Mouse (Mus musculus) ES-E14 (cell line): ENCODE measurements around the gene Klhl22. TPM values are rescaled to one million over a fixed set of nuclear protein-coding genes. Genes with fewer than 3 reads are reported as not detected.

ENCODE experiments used
- DNase-seq: peaks from one replicate; pipeline ENCODE4 v3.0.0-alpha.2; 2013; ENCODE audit warnings: low read depth, low spot score
- H3K27ac ChIP-seq: 2 replicates; pipeline ENCODE4 v1.5.1; 2012; ENCODE audit warnings: low read depth, mild to moderate bottlenecking, low read length, moderate library complexity, mixed read lengths; ENCODE audit not compliant: poor library complexity, insufficient read depth, severe bottlenecking
- H3K36me3 ChIP-seq: 2 replicates; pipeline ENCODE4 v1.6.1; 2012; ENCODE audit warnings: mild to moderate bottlenecking, low read length, moderate library complexity, mixed read lengths; ENCODE audit not compliant: control insufficient read depth, poor library complexity, insufficient read depth, severe bottlenecking
- H3K4me1 ChIP-seq, 2 experiments: fragments of 150-350 bp in 1 of 2; sonication (generic) in 1 of 2; 2 replicates each; pipeline ENCODE4 v1.6.1; 2012; ENCODE audit warnings: low read length in 2 of 2, mild to moderate bottlenecking in 1 of 2, mixed read lengths in 1 of 2; ENCODE audit not compliant: control insufficient read depth in 2 of 2, insufficient read depth in 2 of 2, poor library complexity in 1 of 2
- H3K4me3 ChIP-seq, 2 experiments: fragments of 150-350 bp in 1 of 2; sonication (generic) in 1 of 2; 2 replicates each; pipeline ENCODE4 v1.5.1; 2012; ENCODE audit warnings: low read length in 2 of 2, low read depth in 1 of 2, mild to moderate bottlenecking in 1 of 2, mixed read lengths in 1 of 2; ENCODE audit not compliant: insufficient read depth in 1 of 2, poor library complexity in 1 of 2, severe bottlenecking in 1 of 2
- H3K9ac ChIP-seq: 2 replicates; pipeline ENCODE4 v1.6.1; 2012; ENCODE audit warnings: low read depth, mild to moderate bottlenecking, low read length, mixed read lengths; ENCODE audit not compliant: poor library complexity, insufficient read depth, severe bottlenecking
- H3K9me3 ChIP-seq: fragments of 150-350 bp; sonication (generic); 2 replicates; pipeline ENCODE4 v1.6.1; 2012; ENCODE audit warnings: low read depth, mild to moderate bottlenecking, low read length; ENCODE audit not compliant: control insufficient read depth, insufficient read depth
- CHD2 ChIP-seq: IDR thresholded peaks from 2 replicates; pipeline ENCODE4 v1.6.1; 2014; ENCODE audit warnings: mild to moderate bottlenecking, low read depth, low read length, inconsistent platforms
- HCFC1 ChIP-seq: IDR thresholded peaks from 2 replicates; pipeline ENCODE4 v1.6.1; 2012; ENCODE audit warnings: low read length, inconsistent platforms, borderline replicate concordance; ENCODE audit not compliant: insufficient read depth
- MAFK ChIP-seq: IDR thresholded peaks from 2 replicates; pipeline ENCODE4 v1.6.1; 2014; ENCODE audit warnings: mild to moderate bottlenecking, low read depth, low read length, inconsistent platforms; ENCODE audit not compliant: insufficient read depth
- ZC3H11A ChIP-seq: IDR thresholded peaks from 2 replicates; pipeline ENCODE4 v1.6.1; 2012; ENCODE audit warnings: low read depth, mild to moderate bottlenecking, inconsistent platforms, low read length, borderline replicate concordance
- ZNF384 ChIP-seq: IDR thresholded peaks from 2 replicates; pipeline ENCODE4 v1.6.1; 2012; ENCODE audit warnings: low read depth, low read length, inconsistent platforms
- in situ Hi-C, 2 experiments: fragments of 600-800 bp; cut with MboI; formaldehyde crosslinking; loops; one replicate each; pipeline ENCODE4 v1.15.1; 2025; ENCODE audit warnings: low sequenced_read_pairs in 2 of 2, inconsistent platforms in 1 of 2; ENCODE audit not compliant: unreplicated experiment in 2 of 2
- total RNA-seq: library from RNA; depleted of rRNA; stranded (reverse); fragments of 300-350 nt; gene quantifications from 2 replicates; pipeline ENCODE4 v1.2.3, GENCODE M21; 2012

Gene Klhl22
- total RNA-seq, 1 experiment, result 64.7 TPM

- Histone ChIP-seq H3K9me3 (no peaks in the 10 kb centered on the region), H3K9ac (no peak overlapping the region), H3K27ac (no peak overlapping the region), H3K4me3 (no peak overlapping the region), H3K36me3 (no peaks in the 10 kb centered on the region), H3K4me1 (peaks cover 0 to 11% of the 10 kb centered on the region in 2 experiments; a peak in 1 of 4 replicates)
- in situ Hi-C loops, result loop anchor here (10.0 to 25.0 kb wide), 2 partner anchors 783 to 810 kb away; partner anchors contain the start of gene Gp1bb (in 1 of the 2)
- no peak for DNase-seq
- TF ChIP-seq ZNF384 (no peak), MAFK (no peak)
Observed at GRCm38 (mm10) chr16:17801777-17802455, 42.5 kb downstream of the Klhl22 start.

- DNase-seq, result no peak
- peaks cover 0 to 9% of the 10 kb centered on the region in 2 experiments; a peak in 1 of 4 replicates for H3K4me1 ChIP-seq
- peak overlapping the region; percentile 22 to 28; a peak in 2 of 4 replicates for H3K4me3 ChIP-seq
- H3K9me3 ChIP-seq, result no peaks in the 10 kb centered on the region
- H3K9ac ChIP-seq, result no peak overlapping the region
- H3K36me3 ChIP-seq, result no peaks in the 10 kb centered on the region
- TF ChIP-seq CHD2 (no peak), ZC3H11A (no peak), HCFC1 (no peak), ZNF384 (no peak), MAFK (no peak)
- H3K27ac ChIP-seq, result no peak overlapping the region
- in situ Hi-C loops, result loop anchor here (10.0 to 25.0 kb wide), 2 partner anchors 782 to 810 kb away; partner anchors contain the start of gene Gp1bb (in 1 of the 2)
Observed at GRCm38 (mm10) chr16:17802456-17802838, 43.0 kb downstream of the Klhl22 start.

- no peak for TF ChIP-seq HCFC1
- no peak for TF ChIP-seq ZC3H11A
- no peak for TF ChIP-seq ZNF384
- TF ChIP-seq MAFK, result no peak
- no peak for TF ChIP-seq CHD2
- H3K4me3 ChIP-seq, result peak overlapping the region; percentile 22 to 28; a peak in 3 of 4 replicates
- in situ Hi-C loops, result loop anchor here (10.0 to 25.0 kb wide), 2 partner anchors 782 to 809 kb away; partner anchors contain the start of gene Gp1bb (in 1 of the 2)
- H3K9ac ChIP-seq, result no peak overlapping the region
- H3K9me3 ChIP-seq, result no peaks in the 10 kb centered on the region
- no peaks in the 10 kb centered on the region for H3K36me3 ChIP-seq
- DNase-seq, result no peak
- H3K27ac ChIP-seq, result no peak overlapping the region
- peaks cover 0 to 9% of the 10 kb centered on the region in 2 experiments; a peak in 1 of 4 replicates for H3K4me1 ChIP-seq
Observed at GRCm38 (mm10) chr16:17802839-17803674, 43.6 kb downstream of the Klhl22 start.

- Histone ChIP-seq H3K36me3 (no peaks in the 10 kb centered on the region), H3K27ac (no peak overlapping the region), H3K4me1 (peaks cover 0 to 9% of the 10 kb centered on the region in 2 experiments; a peak in 1 of 4 replicates), H3K4me3 (peak overlapping the region; percentile 55 to 60; a peak in 3 of 4 replicates), H3K9me3 (no peaks in the 10 kb centered on the region), H3K9ac (no peak overlapping the region)
- TF ChIP-seq CHD2 (no peak), HCFC1 (no peak), ZNF384 (no peak), ZC3H11A (no peak), MAFK (no peak)
- no peak for DNase-seq
- in situ Hi-C loops, result loop anchor here (10.0 to 25.0 kb wide), 2 partner anchors 781 to 808 kb away; partner anchors contain the start of gene Gp1bb (in 1 of the 2)
Observed at GRCm38 (mm10) chr16:17803675-17804448, 44.4 kb downstream of the Klhl22 start.
